Mouse (Mus musculus) adrenal gland, postnatal 25 days (tissue): Measurements from ENCODE around the gene Rad54l2. TPM values are rescaled to one million over a fixed set of nuclear protein-coding genes. Genes with fewer than 3 reads are reported as not detected.
A peak's percentile ranks its signal among the peaks of the same experiment; 100 is the strongest.

Source experiments
- DNase-seq: peaks from one replicate; pipeline ENCODE4 v3.0.0; 2021; ENCODE audit warnings: mixed read lengths
- total RNA-seq: library from RNA; stranded (reverse); gene quantifications from 2 replicates; pipeline ENCODE4 v1.2.3, GENCODE M21; 2021

Gene Rad54l2
- total RNA-seq, 1 experiment from 2014 or later: 26.1 TPM

- no peak for DNase-seq
Observed at GRCm38 (mm10) chr9:106675965-106676364, 113.0 kb downstream of the Rad54l2 start.

- DNase-seq: peak; percentile 75
Observed at GRCm38 (mm10) chr9:106675480-106675879, 113.5 kb downstream of the Rad54l2 start.

GRCm38 (mm10) chr9:106673860-106674259 is 115.1 kb downstream of the Rad54l2 start:
- no peak for DNase-seq

- DNase-seq: no peak
Observed at GRCm38 (mm10) chr9:106664856-106665255, 124.1 kb downstream of the Rad54l2 start.

- DNase-seq: no peak
Observed at GRCm38 (mm10) chr9:106664433-106664832, 124.6 kb downstream of the Rad54l2 start.

- no peak for DNase-seq
Observed at GRCm38 (mm10) chr9:106663200-106663599, 125.8 kb downstream of the Rad54l2 start.

GRCm38 (mm10) chr9:106659935-106660334 is 129.1 kb downstream of the Rad54l2 start:
- no peak for DNase-seq

GRCm38 (mm10) chr9:106659441-106659840 is 129.6 kb downstream of the Rad54l2 start:
- no peak for DNase-seq

GRCm38 (mm10) chr9:106657592-106657991 is 131.4 kb downstream of the Rad54l2 start:
- DNase-seq: no peak

GRCm38 (mm10) chr9:106656820-106657219 is 132.2 kb downstream of the Rad54l2 start:
- DNase-seq: no peak

- DNase-seq: peak; percentile 75
Observed at GRCm38 (mm10) chr9:106655884-106656720, 132.9 kb downstream of the Rad54l2 start, which contains the start of gene Grm2. Gene Grm2 (minus strand): TSS chr9:106656082.

GRCm38 (mm10) chr9:106652720-106653119 is 136.3 kb downstream of the Rad54l2 start:
- no peak for DNase-seq

GRCm38 (mm10) chr9:106647226-106647625 is 141.8 kb downstream of the Rad54l2 start:
- DNase-seq: no peak

GRCm38 (mm10) chr9:106645684-106646271 is 143.2 kb downstream of the Rad54l2 start:
- DNase-seq: no peak

- DNase-seq: no peak
Observed at GRCm38 (mm10) chr9:106643787-106644186, 145.2 kb downstream of the Rad54l2 start.

- peak; percentile 86 for DNase-seq
Observed at GRCm38 (mm10) chr9:106643128-106643527, 145.9 kb downstream of the Rad54l2 start.

GRCm38 (mm10) chr9:106641346-106641745 is 147.6 kb downstream of the Rad54l2 start:
- DNase-seq: no peak

- DNase-seq: no peak
Observed at GRCm38 (mm10) chr9:106638154-106638553, 150.8 kb downstream of the Rad54l2 start.

Other genes starting within 250 kb of the Rad54l2 start
- not detected in 2 replicates for gene Iqcf3, start 227.6 kb downstream of the Rad54l2 start, total RNA-seq
- not detected in 2 replicates for gene Iqcf4, start 218.2 kb downstream of the Rad54l2 start, total RNA-seq
- not detected in 2 replicates for gene Iqcf6, start 162.6 kb downstream of the Rad54l2 start, total RNA-seq
- gene Grm2, start 133.1 kb downstream of the Rad54l2 start, total RNA-seq: not detected in 2 replicates
- 117 and 130 TPM in 2 replicates for gene Tex264, start 103.3 kb downstream of the Rad54l2 start, total RNA-seq
- gene Dcaf1, start 32.7 kb upstream of the Rad54l2 start, total RNA-seq: 32.0 and 41.5 TPM in 2 replicates
- 23.2 and 28.0 TPM in 2 replicates for gene Rbm15b, start 98.2 kb upstream of the Rad54l2 start, total RNA-seq
- gene Manf, start 102.8 kb upstream of the Rad54l2 start, total RNA-seq: 240 and 250 TPM in 2 replicates